10 mouse cellular contexts compared by ENCODE assay signal in the genomic region with DNA sequence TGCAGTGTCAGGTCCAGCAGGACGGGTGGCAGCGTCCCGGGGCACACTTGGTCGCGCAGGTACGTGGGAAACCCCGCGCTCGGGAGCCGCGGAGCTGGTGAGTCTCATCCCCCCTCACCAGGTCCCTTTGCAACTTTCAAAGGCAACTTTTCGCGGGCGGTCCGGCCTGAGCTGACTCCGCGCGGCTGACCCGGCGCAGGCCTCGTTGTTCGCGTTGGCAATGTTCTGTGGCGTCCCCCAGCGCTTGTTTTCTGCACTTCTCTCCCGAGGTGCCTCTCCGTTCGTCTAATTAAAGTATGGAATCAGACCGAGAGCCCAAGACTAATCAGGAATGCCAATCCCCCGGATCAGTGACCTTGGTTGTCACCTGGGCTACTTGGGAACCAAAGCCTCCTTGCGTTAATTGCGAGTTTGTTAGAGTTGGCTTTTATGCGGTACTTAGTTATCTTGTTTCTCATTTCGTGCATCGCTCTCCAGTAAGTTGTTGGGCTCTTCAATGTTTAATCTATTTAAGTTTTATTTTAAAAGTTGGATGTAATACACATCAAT. TPM values are rescaled to one million over a fixed set of nuclear protein-coding genes. Genes with fewer than 3 reads are reported as not detected.
A peak's percentile ranks its signal among the peaks of the same experiment; 100 is the strongest.
DNase-seq lines count a peak whose midpoint lies in the region; ATAC-seq and TF ChIP-seq lines count a peak whose summit lies in the region.
"Had no signal": no experiment of that assay in that cellular context is flagged by ENCODE, and none has a peak within 500 bp of the region (broad histone marks: within the 10 kb centered on the region; RNA-seq: fewer than 3 reads in every experiment).

No protein-coding gene starts in this region.

- intact Hi-C loops in heart, postnatal 25 days (cut with DNase I), result loop anchor here (5.0 kb wide), 1 partner anchor 90 kb away; no protein-coding TSS in a partner anchor

- peak overlapping the region; percentile 98 for H3K4me2 ChIP-seq in forebrain, embryonic 12.5 days
- H3K4me2 ChIP-seq in lung, embryonic 14.5 days, result peak overlapping the region; percentile 96

- H3K4me1 ChIP-seq in megakaryocyte, embryonic 14.5 days, result peaks cover 15% of the 10 kb centered on the region
- H3K4me1 ChIP-seq in forebrain, embryonic 12.5 days, result peaks cover 17% of the 10 kb centered on the region; the same call in 1 of the 2 replicates
- no peaks in the 10 kb centered on the region for H3K4me1 ChIP-seq in lung, embryonic 14.5 days (ENCODE audit: insufficient read depth)

- H3K36me3 ChIP-seq in megakaryocyte, embryonic 14.5 days (replicated peaks; ENCODE audit: low read length), result no peaks in the 10 kb centered on the region
- no peaks in the 10 kb centered on the region for H3K36me3 ChIP-seq in forebrain, embryonic 12.5 days (replicated peaks)
- H3K36me3 ChIP-seq in lung, embryonic 14.5 days (ENCODE audit: insufficient read depth), result no peaks in the 10 kb centered on the region

- peak overlapping the region; percentile 61 for H3K9ac ChIP-seq in forebrain, embryonic 12.5 days
- H3K9ac ChIP-seq in lung, embryonic 14.5 days, result peak overlapping the region; percentile 59

- H3K27me3 ChIP-seq in megakaryocyte, embryonic 14.5 days (replicated peaks), result peaks cover 62% of the 10 kb centered on the region
- H3K27me3 ChIP-seq in forebrain, embryonic 12.5 days, result peaks cover 33% of the 10 kb centered on the region
- H3K27me3 ChIP-seq in lung, embryonic 14.5 days (ENCODE audit: insufficient read depth, low read length), result peaks cover 25% of the 10 kb centered on the region

- WGBS in forebrain, embryonic 12.5 days, result under 1% methylated on average over 35 of the region's 35 CpGs
- WGBS in lung, embryonic 14.5 days, result under 1% methylated on average over 35 of the region's 35 CpGs

- TF ChIP-seq CTCF in layer of hippocampus, adult 2 months (conservative IDR thresholded peaks at IDR 0.05), result peak; percentile 62
- peak; percentile 43 for TF ChIP-seq CTCF in lung, embryonic 14.5 days (IDR thresholded peaks at IDR 0.05; ENCODE audit: low read depth)

- H3K9me3 ChIP-seq in megakaryocyte, embryonic 14.5 days, result no peaks in the 10 kb centered on the region
- no peaks in the 10 kb centered on the region for H3K9me3 ChIP-seq in forebrain, embryonic 12.5 days
- H3K9me3 ChIP-seq in lung, embryonic 14.5 days (ENCODE audit: low read depth, low read length), result no peaks in the 10 kb centered on the region

- no peak overlapping the region for H3K27ac ChIP-seq in forebrain, embryonic 12.5 days
- peak overlapping the region; percentile 67 for H3K27ac ChIP-seq in layer of hippocampus, adult 2 months
- peak overlapping the region; percentile 75; the same call in 1 of the 2 replicates for H3K27ac ChIP-seq in lung, embryonic 14.5 days (ENCODE audit: low read depth)
- H3K27ac ChIP-seq: macrophage had no signal

- H3K4me3 ChIP-seq in megakaryocyte, embryonic 14.5 days (replicated peaks), result peak overlapping the region; percentile 91
- H3K4me3 ChIP-seq in forebrain, embryonic 12.5 days (replicated peaks), result peak overlapping the region; percentile 68
- H3K4me3 ChIP-seq in layer of hippocampus, adult 2 months, result peak overlapping the region; percentile 70
- H3K4me3 ChIP-seq in lung, embryonic 14.5 days (ENCODE audit: low read depth, low read length), result peak overlapping the region; percentile 64

- no peak for ATAC-seq in megakaryocyte, adult 5-6 weeks (ENCODE audit: poor library complexity, severe bottlenecking)
- ATAC-seq in forebrain, embryonic 12.5 days (ENCODE audit: low FRiP score), result peak; percentile 27
- peak; percentile 18; the same call in 1 of the 2 replicates for ATAC-seq in lung, embryonic 14.5 days (ENCODE audit: insufficient read depth)
- no peak for ATAC-seq in erythroid progenitor cell, adult 5-6 weeks (replicated peaks; ENCODE audit: low FRiP score, poor library complexity, severe bottlenecking)

- peak; percentile 6 for DNase-seq in heart, postnatal 25 days (ENCODE audit: low spot score)
- DNase-seq in layer of hippocampus, adult 2 months (ENCODE audit: low spot score in 2 of 2), result peak in 1 of 2 experiments; percentile 20
- peak; percentile 72 for DNase-seq in lung, embryonic 14.5 days
- peak; percentile 33 for DNase-seq in retina, adult 2 months (ENCODE audit: low read depth, low spot score)

RNA-seq across cellular contexts. Expression of gene Kank1, which starts 0.8 kb away (rescaled TPM):
- 0.12 and 0.76 TPM in 2 replicates for polyA plus RNA-seq in megakaryocyte, embryonic 14.5 days (2012; ENCODE audit: insufficient read depth, low replicate concordance)
- total RNA-seq in megakaryocyte, adult 5-6 weeks (2015), result not detected in 2 replicates
- total RNA-seq in megakaryocyte, adult 5-6 weeks (2017), result not detected in 2 replicates
- polyA plus RNA-seq in forebrain, embryonic 12.5 days (2016; fragmentation: Nextera tagmentation; extraction: Ambion mirVana), result 8.0 and 8.8 TPM in 2 replicates
- 10 to 100 TPM; 42.4 to 43.5 TPM for total RNA-seq in heart, postnatal 25 days (2021)
- 10 to 100 TPM; 18.5 to 20.1 TPM for total RNA-seq in layer of hippocampus, adult 2 months (2021)
- polyA plus RNA-seq in lung, embryonic 14.5 days (2014; fragmentation: Nextera tagmentation; extraction: Ambion mirVana), result 16.2 and 18.5 TPM in 2 replicates
- total RNA-seq in erythroid progenitor cell, adult 5-6 weeks (2015; ENCODE audit: low replicate concordance), result not detected in 2 replicates
- not detected in 2 replicates for total RNA-seq in erythroid progenitor cell, adult 5-6 weeks (2017; ENCODE audit: low replicate concordance)
- total RNA-seq: MEL had no signal
- polyA plus RNA-seq: macrophage had no signal

Comparison
In these comparisons a context has a peak if more than half of its experiments do, and no peak if none do; other contexts are left out.
1. ATAC-seq: peak in forebrain, embryonic 12.5 days (single experiment) and lung, embryonic 14.5 days (single experiment); none in megakaryocyte, adult 5-6 weeks (single experiment) and erythroid progenitor cell, adult 5-6 weeks (single experiment).
2. RNA of gene Kank1, which starts 0.8 kb away (total RNA-seq): 42.4 to 43.5 TPM in heart, postnatal 25 days and 18.5 to 20.1 TPM in layer of hippocampus, adult 2 months; not detected in megakaryocyte, adult 5-6 weeks and not detected in erythroid progenitor cell, adult 5-6 weeks; every median in the first group is over 10 times any median in the second.
3. Peak in every context shown above with its lines, with median percentiles within 50 percentile points of each other: H3K4me3 ChIP-seq.